Mouse (Mus musculus): ENCODE results near the gene Tmem116.

Gene Tmem116

GRCm38 (mm10) chr5:121540066-121540465 is 88.4 kb downstream of the Tmem116 start:
- DNase-seq (ENCODE audit: low spot score): no peak

GRCm38 (mm10) chr5:121541235-121541634 is 89.5 kb downstream of the Tmem116 start:
- DNase-seq (ENCODE audit: low spot score): no peak

GRCm38 (mm10) chr5:121543370-121543769 is 91.7 kb downstream of the Tmem116 start:
- no peak for DNase-seq (ENCODE audit: low spot score)

- DNase-seq (ENCODE audit: low spot score): no peak
These were observed 93.5 kb downstream of the Tmem116 start, which contains the start of the genes Adam1a and Gm42878 for GRCm38 (mm10) chr5:121544910-121545792. Gene Adam1a, minus strand, starts transcription at chr5:121545482. Gene Gm42878, minus strand, starts transcription at chr5:121545482.

GRCm38 (mm10) chr5:121545793-121546529 is 94.3 kb downstream of the Tmem116 start, which contains the start of gene Mapkapk5:
Gene Mapkapk5, minus strand, starts transcription at chr5:121545905.
- DNase-seq (ENCODE audit: low spot score): peak; percentile 94

GRCm38 (mm10) chr5:121546530-121546895 is 94.8 kb downstream of the Tmem116 start:
- DNase-seq (ENCODE audit: low spot score): peak; percentile 39

GRCm38 (mm10) chr5:121547084-121547483 is 95.4 kb downstream of the Tmem116 start:
- no peak for DNase-seq (ENCODE audit: low spot score)

- DNase-seq (ENCODE audit: low spot score): no peak
These were observed 97.5 kb downstream of the Tmem116 start for GRCm38 (mm10) chr5:121549196-121549595.

- DNase-seq (ENCODE audit: low spot score): no peak
These were observed 110.7 kb downstream of the Tmem116 start for GRCm38 (mm10) chr5:121562436-121562835.

- peak; percentile 69 for DNase-seq (ENCODE audit: low spot score)
These were observed 112.8 kb downstream of the Tmem116 start for GRCm38 (mm10) chr5:121564468-121564895.

- no peak for DNase-seq (ENCODE audit: low spot score)
These were observed 114.5 kb downstream of the Tmem116 start for GRCm38 (mm10) chr5:121566035-121566681.

GRCm38 (mm10) chr5:121569881-121570420 is 118.3 kb downstream of the Tmem116 start:
- no peak for DNase-seq (ENCODE audit: low spot score)

- DNase-seq (ENCODE audit: low spot score): no peak
These were observed 119.1 kb downstream of the Tmem116 start for GRCm38 (mm10) chr5:121570787-121571186.
